Mouse (Mus musculus) left cerebral cortex, adult 2 months (tissue): Measurements from ENCODE around the gene Gstm2. TPM values are rescaled to one million over a fixed set of nuclear protein-coding genes. Genes with fewer than 3 reads are reported as not detected.
A peak's percentile ranks its signal among the peaks of the same experiment; 100 is the strongest.
"Not testable (repeated sequence)": the region's sequence is repeated elsewhere in the genome, so short reads cannot be mapped to it uniquely, and the experiment has no call there.

ENCODE experiments used
- DNase-seq, 2 experiments: peaks; one replicate each; pipeline ENCODE4 v3.0.0; 2021 to 2022; ENCODE audit warnings: low spot score in 2 of 2, mixed read lengths in 1 of 2; ENCODE audit errors: extremely low spot score in 1 of 2
- H3K27ac ChIP-seq: fragments of 200-600 bp; 2 replicates; pipeline ENCODE4 v1.8.1; 2022
- H3K4me3 ChIP-seq: fragments of 200-600 bp; 2 replicates; pipeline ENCODE4 v1.8.1; 2022
- CTCF ChIP-seq: fragments of 200-600 bp; IDR thresholded peaks from 2 replicates; pipeline ENCODE4 v1.8.1; 2022; ENCODE audit warnings: antibody characterized with exemption, mild to moderate bottlenecking, moderate library complexity
- intact Hi-C: fragments of 180-260 bp; cut with DNase I; formaldehyde crosslinking; loops from one replicate; pipeline ENCODE4 v1.15.1; 2025
- long read RNA-seq, 2 experiments: library from polyadenylated mRNA; stranded (forward); transcript quantifications; one replicate each; pipeline ENCODE4 v2.0.0; 2021; ENCODE audit warnings: borderline mapping rate in 2 of 2
- total RNA-seq, 2 experiments: library from RNA; stranded (reverse); gene quantifications; 2 replicates each; pipeline ENCODE4 v1.2.3; 2021

Gene Gstm2
- 1 to 10 TPM; 2.0 to 4.6 TPM for total RNA-seq
- long read RNA-seq, experiment 1, partial matches to known transcripts: 1 of 2 reads
- long read RNA-seq, experiment 1, other reads (novel, unspliced or antisense): 1 of 2 reads
- long read RNA-seq, experiment 2, partial matches to known transcripts: 1 of 3 reads
- long read RNA-seq, experiment 2, other reads (novel, unspliced or antisense): 0 of 3 reads

DNA sequence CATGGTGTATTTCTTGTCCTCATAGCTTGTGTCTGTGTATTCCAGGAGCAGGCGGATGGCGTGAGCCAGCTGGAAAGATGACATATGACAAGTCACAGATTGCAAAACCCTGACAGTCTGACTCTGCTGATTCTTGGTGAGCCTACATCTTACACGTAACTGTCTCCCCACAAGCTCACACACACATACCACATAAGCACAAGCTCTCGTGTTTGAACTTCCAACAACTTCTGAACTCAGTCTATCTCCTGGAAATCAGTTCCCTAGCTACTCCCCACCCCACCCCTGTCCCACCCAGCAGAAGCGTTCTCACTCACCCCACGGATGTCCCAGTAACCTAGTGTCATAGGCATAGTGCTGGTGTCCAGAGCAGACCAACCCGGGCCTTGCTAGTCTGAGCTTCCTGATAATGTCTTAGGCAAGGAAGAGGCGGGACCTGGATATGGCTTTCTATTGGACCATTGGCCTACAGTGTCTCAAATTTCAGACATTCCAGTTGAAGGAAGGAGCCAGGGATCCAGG lies at the start of gene Gstm2:
Gene Gstm2, minus strand, starts transcription at position 413 of the 522 bp plus-strand sequence.
- DNase-seq: no peak
- no peak within 1 kb of the TSS for H3K4me3 ChIP-seq
- H3K27ac ChIP-seq: no peak within 1 kb of the TSS
- no peak for TF ChIP-seq CTCF
- intact Hi-C loops: no loop called here

DNA sequence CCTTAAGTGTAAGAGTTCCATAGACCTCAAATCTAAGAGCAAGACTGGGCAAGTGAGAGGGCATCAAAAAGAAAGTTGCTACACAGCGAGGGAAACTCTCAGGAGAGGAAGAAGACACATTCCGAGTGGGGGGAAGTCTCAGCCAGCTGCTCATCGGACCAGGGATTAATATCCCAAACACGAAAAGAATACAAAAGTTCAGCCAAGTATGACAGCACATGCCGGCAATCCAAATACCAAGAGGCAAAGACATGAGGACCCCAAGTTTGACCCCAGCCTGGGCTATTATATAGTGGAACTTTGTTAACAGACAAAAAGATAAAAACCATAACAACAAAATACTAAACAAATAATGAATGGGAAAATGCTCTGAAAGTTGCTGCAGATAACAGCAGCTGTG lies 46.9 kb upstream of the Gstm2 start:
- DNase-seq: no peak
- Histone ChIP-seq H3K27ac (no peak overlapping the region), H3K4me3 (no peak overlapping the region)
- intact Hi-C loops: no loop called here
- TF ChIP-seq CTCF: no peak

GRCm38 (mm10) chr3:108032113-108032512 lies 45.9 kb upstream of the Gstm2 start:
- Histone ChIP-seq H3K27ac (no peak overlapping the region), H3K4me3 (no peak overlapping the region)
- DNase-seq: no peak
- TF ChIP-seq CTCF: no peak
- intact Hi-C loops: no loop called here

DNA sequence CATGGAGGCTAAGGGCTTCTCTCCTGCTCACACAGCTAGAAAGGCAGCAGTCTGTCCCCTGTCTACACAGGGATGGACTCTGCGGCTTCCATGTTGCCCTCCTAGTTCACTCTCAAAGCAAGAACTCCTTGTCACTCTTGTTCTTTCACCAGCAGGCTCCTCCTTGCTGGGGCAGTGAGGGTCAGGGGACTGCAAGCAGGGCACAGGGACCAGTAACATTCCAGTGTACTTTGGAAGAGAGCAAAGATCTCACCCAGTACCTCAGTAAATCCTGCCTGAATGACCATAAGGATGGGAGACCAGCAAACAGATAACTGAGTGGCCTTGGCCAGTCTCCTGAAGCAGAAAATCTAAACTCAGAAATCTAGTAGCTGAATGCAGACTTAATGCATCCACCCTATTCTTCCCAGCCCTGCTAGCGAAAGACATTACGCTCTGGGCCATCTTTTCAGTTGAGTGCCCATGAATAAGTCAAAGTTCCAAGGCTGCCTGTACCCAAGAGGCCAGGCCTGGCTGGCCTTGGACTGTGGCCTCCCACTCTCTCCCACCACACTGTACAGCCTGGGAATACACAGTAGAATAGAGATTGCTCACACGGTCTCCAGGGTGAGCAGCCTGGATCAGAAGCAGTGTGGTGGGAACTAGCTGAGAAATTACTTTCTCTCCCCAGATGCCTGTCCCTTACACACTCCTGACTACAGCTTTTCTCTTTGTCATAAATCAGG lies 42.5 kb upstream of the Gstm2 start:
- H3K4me3 ChIP-seq: no peak overlapping the region
- intact Hi-C loops: no loop called here
- H3K27ac ChIP-seq: no peak overlapping the region
- DNase-seq: no peak
- no peak for TF ChIP-seq CTCF

DNA sequence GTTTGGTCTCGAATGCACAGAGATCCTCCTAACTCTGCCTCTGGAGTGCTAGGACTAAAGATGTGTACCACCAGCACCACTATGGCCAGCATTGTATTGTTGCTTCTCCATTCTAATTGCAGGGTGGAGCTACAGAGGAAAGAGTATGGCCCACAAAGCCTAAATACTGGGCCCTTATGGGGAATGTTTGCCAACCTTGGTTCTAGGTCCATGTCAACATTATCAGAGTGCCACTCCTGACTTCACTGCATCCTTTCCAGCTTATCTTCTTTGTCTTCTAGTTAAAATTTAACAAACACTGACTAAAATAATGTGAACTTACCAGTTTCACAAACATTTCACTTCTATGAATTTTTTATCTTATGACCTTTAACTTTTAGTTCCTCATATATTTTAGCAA lies 40.3 kb upstream of the Gstm2 start:
- Histone ChIP-seq H3K4me3 (no peak overlapping the region), H3K27ac (no peak overlapping the region)
- no peak for TF ChIP-seq CTCF
- intact Hi-C loops: no loop called here
- DNase-seq: no peak

DNA sequence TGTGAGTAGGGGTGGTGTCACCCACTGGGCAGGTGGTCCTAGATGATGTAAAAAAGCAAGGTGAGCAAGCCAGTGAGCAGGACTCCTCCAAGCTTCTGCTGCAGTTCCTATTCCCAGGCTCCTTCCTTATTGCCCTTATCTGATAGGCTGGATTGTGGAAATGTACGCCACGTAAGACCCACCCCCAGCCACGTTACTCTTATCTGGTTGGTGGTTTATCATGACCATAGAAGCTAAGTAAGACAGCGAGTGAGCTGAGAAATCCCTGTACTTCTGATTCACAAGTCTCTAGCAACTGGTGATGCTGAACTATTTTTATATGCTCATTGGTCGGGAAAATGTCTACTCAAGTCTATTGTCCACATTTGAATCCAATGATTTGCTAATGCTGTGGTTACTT lies 39.8 kb upstream of the Gstm2 start:
- intact Hi-C loops: no loop called here
- no peak for DNase-seq
- TF ChIP-seq CTCF: no peak
- Histone ChIP-seq H3K27ac (no peak overlapping the region), H3K4me3 (no peak overlapping the region)

- H3K27ac ChIP-seq: no peak overlapping the region
- intact Hi-C loops: no loop called here
These were observed 39.1 kb upstream of the Gstm2 start for GRCm38 (mm10) chr3:108025318-108025717.

GRCm38 (mm10) chr3:108022650-108023049 lies 36.4 kb upstream of the Gstm2 start:
- no peak for DNase-seq
- intact Hi-C loops: no loop called here
- no peak for TF ChIP-seq CTCF

More at GRCm38 (mm10) chr3:108025318-108025717, 39.1 kb upstream of the Gstm2 start:
- H3K4me3 ChIP-seq: no peak overlapping the region
- no peak for DNase-seq
- no peak for TF ChIP-seq CTCF

GRCm38 (mm10) chr3:108020351-108021022 lies 34.2 kb upstream of the Gstm2 start:
- intact Hi-C loops, H3K27ac ChIP-seq, DNase-seq, H3K4me3 ChIP-seq: not testable (repeated sequence)

More at GRCm38 (mm10) chr3:108022650-108023049, 36.4 kb upstream of the Gstm2 start:
- Histone ChIP-seq H3K4me3 (no peak overlapping the region), H3K27ac (no peak overlapping the region)

- not testable (repeated sequence) for DNase-seq, H3K4me3 ChIP-seq, H3K27ac ChIP-seq
- intact Hi-C loops: loop anchor here (2.0 to 5.0 kb wide), 5 partner anchors 26 to 337 kb away; partner anchors contain the start of genes Gnai3, Gstm4 and Gstm7
These were observed 33.0 kb upstream of the Gstm2 start for GRCm38 (mm10) chr3:108019226-108019625.

- TF ChIP-seq CTCF: no peak
- peak overlapping the region; percentile 72 for H3K27ac ChIP-seq
- DNase-seq: no peak
- intact Hi-C loops: loop anchor here (1.0 to 5.0 kb wide), 7 partner anchors 26 to 336 kb away; partner anchors contain the start of genes Gnai3, Gstm4 and Gstm7
- H3K4me3 ChIP-seq: peak overlapping the region; percentile 51
These were observed 32.1 kb upstream of the Gstm2 start for GRCm38 (mm10) chr3:108018190-108018820.
